Mouse (Mus musculus): ENCODE measurements around the gene H3f3b. TPM values are rescaled to one million over a fixed set of nuclear protein-coding genes. Genes with fewer than 3 reads are reported as not detected.
A peak's percentile ranks its signal among the peaks of the same experiment; 100 is the strongest.
"Not testable (repeated sequence)": the region's sequence is repeated elsewhere in the genome, so short reads cannot be mapped to it uniquely, and the experiment has no call there.

Gene H3f3b
- polyA plus RNA-seq, 1 experiment from 2014 or later, result 1,827 TPM

- peaks cover 2% of the 10 kb centered on the region; the same call in 1 of the 2 replicates for H3K4me1 ChIP-seq (ENCODE audit: control insufficient read depth, insufficient read depth, low read length)
- no peaks in the 10 kb centered on the region for H3K9me3 ChIP-seq (ENCODE audit: control insufficient read depth, low read length)
- DNase-seq (ENCODE audit: low spot score), result no peak
- H3K36me3 ChIP-seq (ENCODE audit: control insufficient read depth, insufficient read depth, low read length), result no peaks in the 10 kb centered on the region
- H3K27me3 ChIP-seq (ENCODE audit: control insufficient read depth, insufficient read depth, low read length), result no peaks in the 10 kb centered on the region
- no peak for ATAC-seq (ENCODE audit: insufficient read depth, low FRiP score, low TSS enrichment)
- H3K4me2 ChIP-seq (ENCODE audit: low read depth), result no peak overlapping the region
- 50% methylated on average over 1 of the region's 1 CpGs for WGBS
- H3K27ac ChIP-seq (ENCODE audit: low read depth, low read length), result no peak overlapping the region
- H3K4me3 ChIP-seq (ENCODE audit: low read depth, low read length), result no peak overlapping the region
- H3K9ac ChIP-seq (ENCODE audit: low read length), result no peak overlapping the region
Measured at GRCm38 (mm10) chr11:116020519-116020922, 7.2 kb downstream of the H3f3b start.

DNA sequence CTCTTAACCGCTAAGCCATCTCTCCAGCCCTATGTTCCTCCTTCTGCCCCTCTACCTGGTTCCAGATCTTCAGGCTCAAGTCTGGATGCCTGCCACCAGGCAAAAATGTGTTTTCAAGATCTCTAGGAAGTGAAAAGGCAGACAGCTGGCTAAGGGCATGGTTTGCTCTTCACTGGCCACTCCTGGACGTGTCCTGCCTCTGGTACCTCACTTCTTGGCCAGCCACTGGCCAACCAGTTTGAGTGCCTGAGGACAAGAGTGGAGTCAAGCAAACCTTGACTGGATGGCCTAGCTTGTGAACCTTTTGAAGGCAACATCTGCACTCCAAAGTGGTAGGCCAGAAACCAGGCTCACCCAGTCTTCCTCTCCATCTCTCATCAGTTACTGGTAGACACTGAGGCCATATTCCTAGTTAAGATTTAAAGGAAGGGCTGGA is 7.8 kb downstream of the H3f3b start:
- Histone ChIP-seq H3K4me1 (ENCODE audit: control insufficient read depth, insufficient read depth, low read length) (peaks cover 2% of the 10 kb centered on the region; the same call in 1 of the 2 replicates), H3K4me3 (ENCODE audit: low read depth, low read length) (no peak overlapping the region), H3K9ac (ENCODE audit: low read length) (no peak overlapping the region), H3K9me3 (ENCODE audit: control insufficient read depth, low read length) (no peaks in the 10 kb centered on the region), H3K36me3 (ENCODE audit: control insufficient read depth, insufficient read depth, low read length) (no peaks in the 10 kb centered on the region), H3K4me2 (ENCODE audit: low read depth) (no peak overlapping the region), H3K27ac (ENCODE audit: low read depth, low read length) (no peak overlapping the region), H3K27me3 (ENCODE audit: control insufficient read depth, insufficient read depth, low read length) (no peaks in the 10 kb centered on the region)
- WGBS, result 81% methylated on average over 2 of the region's 2 CpGs
- DNase-seq (ENCODE audit: low spot score), result peak; percentile 53
- no peak for ATAC-seq (ENCODE audit: insufficient read depth, low FRiP score, low TSS enrichment)

DNA sequence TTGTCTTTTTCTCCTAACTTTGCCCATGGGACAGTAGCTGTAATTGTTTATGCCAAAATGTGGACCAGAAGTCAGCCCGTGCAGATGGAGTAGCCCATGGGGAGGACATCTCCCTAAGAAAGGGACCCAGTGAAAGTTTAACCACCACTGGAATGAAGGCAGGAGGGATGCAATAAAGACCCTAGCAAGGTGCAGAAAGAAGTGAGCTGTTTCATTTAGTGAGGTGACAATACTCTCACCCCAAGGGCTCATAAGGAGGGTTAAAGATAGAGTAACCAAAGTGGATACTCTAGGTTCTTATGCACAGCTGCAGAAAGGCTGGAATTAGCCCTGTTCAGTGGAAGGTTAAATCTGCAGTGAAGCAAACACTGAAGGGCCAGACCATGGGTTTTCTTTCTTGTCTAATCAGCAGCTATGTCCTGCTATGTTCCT is 8.4 kb downstream of the H3f3b start:
- Histone ChIP-seq H3K4me3 (ENCODE audit: low read depth, low read length) (no peak overlapping the region), H3K36me3 (ENCODE audit: control insufficient read depth, insufficient read depth, low read length) (no peaks in the 10 kb centered on the region), H3K4me2 (ENCODE audit: low read depth) (no peak overlapping the region), H3K9ac (ENCODE audit: low read length) (no peak overlapping the region), H3K27me3 (ENCODE audit: control insufficient read depth, insufficient read depth, low read length) (no peaks in the 10 kb centered on the region), H3K27ac (ENCODE audit: low read depth, low read length) (no peak overlapping the region), H3K9me3 (ENCODE audit: control insufficient read depth, low read length) (no peaks in the 10 kb centered on the region), H3K4me1 (ENCODE audit: control insufficient read depth, insufficient read depth, low read length) (peaks cover 2% of the 10 kb centered on the region; the same call in 1 of the 2 replicates)
- no peak for DNase-seq (ENCODE audit: low spot score)
- 35% methylated on average over 1 of the region's 1 CpGs for WGBS
- ATAC-seq (ENCODE audit: insufficient read depth, low FRiP score, low TSS enrichment), result no peak

- DNase-seq (ENCODE audit: low spot score); H3K4me2 ChIP-seq (ENCODE audit: low read depth); H3K36me3 ChIP-seq (ENCODE audit: control insufficient read depth, insufficient read depth, low read length); H3K4me3 ChIP-seq (ENCODE audit: low read depth, low read length); ATAC-seq (ENCODE audit: insufficient read depth, low FRiP score, low TSS enrichment); H3K27me3 ChIP-seq (ENCODE audit: control insufficient read depth, insufficient read depth, low read length); H3K9ac ChIP-seq (ENCODE audit: low read length); H3K27ac ChIP-seq (ENCODE audit: low read depth, low read length); H3K9me3 ChIP-seq (ENCODE audit: control insufficient read depth, low read length); H3K4me1 ChIP-seq (ENCODE audit: control insufficient read depth, insufficient read depth, low read length): not testable (repeated sequence)
- WGBS, result 90% methylated on average over 4 of the region's 4 CpGs
Measured at GRCm38 (mm10) chr11:116018867-116019266, 8.9 kb downstream of the H3f3b start.

DNA sequence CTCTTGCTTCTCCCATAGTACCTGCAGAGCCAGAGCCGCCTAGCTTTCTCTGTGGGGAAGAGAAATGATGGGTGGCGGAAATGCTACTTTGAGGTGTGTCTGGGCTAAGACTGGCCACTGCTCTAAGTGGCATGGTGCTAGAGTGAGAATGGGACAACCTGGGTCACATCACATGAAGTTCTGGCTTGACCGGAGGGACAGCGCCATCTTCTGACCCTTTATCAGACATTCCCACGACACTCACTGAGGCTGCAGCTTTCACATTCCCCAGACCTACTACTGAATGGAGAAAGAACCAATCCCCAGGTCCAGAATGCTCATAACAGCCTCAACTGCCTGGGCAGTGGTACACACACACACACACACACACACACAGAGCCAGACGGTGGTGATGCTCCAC is 9.7 kb downstream of the H3f3b start:
- no peaks in the 10 kb centered on the region for H3K9me3 ChIP-seq (ENCODE audit: control insufficient read depth, low read length)
- no peaks in the 10 kb centered on the region for H3K27me3 ChIP-seq (ENCODE audit: control insufficient read depth, insufficient read depth, low read length)
- no peak overlapping the region for H3K27ac ChIP-seq (ENCODE audit: low read depth, low read length)
- WGBS, result 17% methylated on average over 6 of the region's 6 CpGs
- H3K4me3 ChIP-seq (ENCODE audit: low read depth, low read length), result no peak overlapping the region
- ATAC-seq (ENCODE audit: insufficient read depth, low FRiP score, low TSS enrichment) (no peak), DNase-seq (ENCODE audit: low spot score) (peak; percentile 55)
- H3K4me2 ChIP-seq (ENCODE audit: low read depth), result no peak overlapping the region
- H3K36me3 ChIP-seq (ENCODE audit: control insufficient read depth, insufficient read depth, low read length), result no peaks in the 10 kb centered on the region
- peaks cover 2% of the 10 kb centered on the region; the same call in 1 of the 2 replicates for H3K4me1 ChIP-seq (ENCODE audit: control insufficient read depth, insufficient read depth, low read length)
- H3K9ac ChIP-seq (ENCODE audit: low read length), result no peak overlapping the region

- H3K27ac ChIP-seq (ENCODE audit: low read depth, low read length), result no peak overlapping the region
- H3K4me3 ChIP-seq (ENCODE audit: low read depth, low read length), result no peak overlapping the region
- no peak overlapping the region for H3K9ac ChIP-seq (ENCODE audit: low read length)
- no peaks in the 10 kb centered on the region for H3K36me3 ChIP-seq (ENCODE audit: control insufficient read depth, insufficient read depth, low read length)
- H3K27me3 ChIP-seq (ENCODE audit: control insufficient read depth, insufficient read depth, low read length), result no peaks in the 10 kb centered on the region
- ATAC-seq (ENCODE audit: insufficient read depth, low FRiP score, low TSS enrichment), result no peak
- WGBS, result 69% methylated on average over 8 of the region's 8 CpGs
- H3K4me2 ChIP-seq (ENCODE audit: low read depth), result no peak overlapping the region
- DNase-seq (ENCODE audit: low spot score), result no peak
- no peaks in the 10 kb centered on the region for H3K9me3 ChIP-seq (ENCODE audit: control insufficient read depth, low read length)
- H3K4me1 ChIP-seq (ENCODE audit: control insufficient read depth, insufficient read depth, low read length), result peaks cover 9% of the 10 kb centered on the region
Measured at GRCm38 (mm10) chr11:116014821-116015220, 12.9 kb downstream of the H3f3b start.

DNA sequence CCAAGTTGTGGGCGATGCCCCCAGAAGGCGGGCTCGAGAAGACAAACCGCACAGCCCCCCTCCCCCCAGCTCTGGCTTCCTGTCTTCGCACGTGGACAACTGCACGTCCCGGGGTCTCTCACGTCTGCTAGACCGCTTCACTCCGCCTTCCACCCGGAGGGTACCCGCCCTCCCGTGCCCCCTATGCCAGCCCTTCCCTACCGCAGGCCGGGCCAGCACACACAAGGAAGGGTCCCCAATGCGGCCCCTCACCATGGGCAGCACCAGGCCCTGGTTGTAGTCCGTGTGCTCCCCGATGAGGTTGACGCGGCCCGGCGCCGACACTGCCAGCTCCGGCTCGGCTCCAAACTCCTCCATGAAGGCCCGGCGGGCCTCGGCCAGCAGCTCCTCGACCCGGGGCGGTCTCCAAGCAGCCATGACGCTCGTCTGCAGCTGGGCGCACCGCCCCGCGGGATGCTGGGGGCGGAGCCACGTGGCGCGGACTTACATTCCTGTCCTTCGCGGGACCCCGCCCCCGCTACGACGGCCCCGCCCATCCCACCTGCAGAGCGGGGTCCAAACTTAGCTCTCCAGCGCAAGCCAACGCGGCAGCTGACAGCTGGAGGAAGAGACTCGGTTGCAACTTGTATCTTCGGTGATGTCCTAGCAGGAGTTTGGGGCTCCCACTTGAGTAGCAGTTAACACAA is 15.4 kb downstream of the H3f3b start, which contains the start of gene Galk1:
Galk1 (minus strand) TSS at position 458 of the 686 bp plus-strand sequence.
- peak within 1 kb of the TSS; percentile 78 for H3K27ac ChIP-seq (ENCODE audit: low read depth, low read length)
- ATAC-seq (ENCODE audit: insufficient read depth, low FRiP score, low TSS enrichment) (peak; percentile 76), DNase-seq (ENCODE audit: low spot score) (peak; percentile 94)
- H3K4me1 ChIP-seq (ENCODE audit: control insufficient read depth, insufficient read depth, low read length), result peaks cover 9% of the 10 kb centered on the region
- peak within 1 kb of the TSS; percentile 80 for H3K9ac ChIP-seq (ENCODE audit: low read length)
- peak within 1 kb of the TSS; percentile 64 for H3K4me3 ChIP-seq (ENCODE audit: low read depth, low read length)
- WGBS, result under 1% methylated on average over 55 of the region's 55 CpGs
- peaks cover 2% of the 10 kb centered on the region; the same call in 1 of the 2 replicates for H3K36me3 ChIP-seq (ENCODE audit: control insufficient read depth, insufficient read depth, low read length)
- no peaks in the 10 kb centered on the region for H3K27me3 ChIP-seq (ENCODE audit: control insufficient read depth, insufficient read depth, low read length)
- peak within 1 kb of the TSS; percentile 87 for H3K4me2 ChIP-seq (ENCODE audit: low read depth)
- no peaks in the 10 kb centered on the region for H3K9me3 ChIP-seq (ENCODE audit: control insufficient read depth, low read length)

- peaks cover 2% of the 10 kb centered on the region; the same call in 1 of the 2 replicates for H3K36me3 ChIP-seq (ENCODE audit: control insufficient read depth, insufficient read depth, low read length)
- peak overlapping the region; percentile 87 for H3K4me2 ChIP-seq (ENCODE audit: low read depth)
- H3K9me3 ChIP-seq (ENCODE audit: control insufficient read depth, low read length), result no peaks in the 10 kb centered on the region
- H3K9ac ChIP-seq (ENCODE audit: low read length), result peak overlapping the region; percentile 80
- H3K27me3 ChIP-seq (ENCODE audit: control insufficient read depth, insufficient read depth, low read length), result no peaks in the 10 kb centered on the region
- 30% methylated on average over 14 of the region's 14 CpGs for WGBS
- peak overlapping the region; percentile 64 for H3K4me3 ChIP-seq (ENCODE audit: low read depth, low read length)
- H3K27ac ChIP-seq (ENCODE audit: low read depth, low read length), result no peak overlapping the region
- peaks cover 9% of the 10 kb centered on the region for H3K4me1 ChIP-seq (ENCODE audit: control insufficient read depth, insufficient read depth, low read length)
- ATAC-seq (ENCODE audit: insufficient read depth, low FRiP score, low TSS enrichment) (no peak; the same call in 1 of the 2 replicates), DNase-seq (ENCODE audit: low spot score) (no peak)
Measured at GRCm38 (mm10) chr11:116011529-116012261, 16.1 kb downstream of the H3f3b start.

Data from neural tube, embryonic 11.5 days (tissue).